Mouse (Mus musculus) macrophage (primary cell): ENCODE measurements at regions not wholly inside any gene's neighbourhood (a gene's known extent, or its start where the extent isn't known, plus 50 kb on each side); places are given as distances from the start of the nearest gene placed in this dataset.

Experiments used
- H3K27ac ChIP-seq: fragments of 350-480 bp; formaldehyde crosslinking; 2 replicates; pipeline ENCODE4 v1.9.0; 2021
- H3K36me3 ChIP-seq: fragments of 350-480 bp; formaldehyde crosslinking; 2 replicates; pipeline ENCODE4 v1.9.0; 2021; ENCODE audit errors: inconsistent target
- H3K4me3 ChIP-seq: fragments of 350-480 bp; formaldehyde crosslinking; 2 replicates; pipeline ENCODE4 v1.9.0; 2021; ENCODE audit errors: inconsistent target
- H3K79me2 ChIP-seq: fragments of 350-480 bp; formaldehyde crosslinking; 2 replicates; pipeline ENCODE4 v1.9.0; 2021; ENCODE audit errors: inconsistent target
- WGBS: methylation state at CpG from one replicate; pipeline ENCODE4 v1.1.7; 2026; ENCODE audit warnings: inconsistent platforms; ENCODE audit not compliant: missing documents; 5-methylcytosine and 5-hydroxymethylcytosine counted together

DNA sequence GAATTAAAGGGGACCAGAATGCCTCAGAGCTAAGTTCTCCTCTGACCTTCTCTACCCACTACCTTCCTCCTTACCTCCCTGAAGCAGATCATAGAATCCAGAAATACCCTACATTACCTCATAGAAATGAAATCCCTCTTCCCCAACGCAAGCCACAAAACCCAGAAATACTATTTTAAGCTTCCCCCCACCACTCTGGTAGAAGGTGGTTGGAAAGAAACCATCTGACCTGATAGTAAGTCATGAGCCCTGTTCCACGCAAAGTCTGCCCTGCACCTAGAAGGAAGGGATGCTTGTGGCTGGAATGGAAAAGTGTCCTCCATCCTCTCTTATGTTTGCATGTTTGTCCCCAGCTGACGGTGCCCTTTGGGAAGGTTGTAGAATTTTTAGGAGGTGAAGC lies 283.8 kb downstream of the Spry2 start:
- no peaks in the 10 kb centered on the region for H3K36me3 ChIP-seq
- H3K27ac ChIP-seq, result no peak overlapping the region
- no peaks in the 10 kb centered on the region for H3K79me2 ChIP-seq
- 56% methylated on average over 3 of the region's 3 CpGs for WGBS
- H3K4me3 ChIP-seq, result no peak overlapping the region

GRCm38 (mm10) chr14:105608804-105609203 lies 287.8 kb downstream of the Spry2 start:
- Histone ChIP-seq H3K79me2 (no peaks in the 10 kb centered on the region), H3K4me3 (no peak overlapping the region), H3K27ac (no peak overlapping the region), H3K36me3 (no peaks in the 10 kb centered on the region)
- 44% methylated on average over 4 of the region's 4 CpGs for WGBS

DNA sequence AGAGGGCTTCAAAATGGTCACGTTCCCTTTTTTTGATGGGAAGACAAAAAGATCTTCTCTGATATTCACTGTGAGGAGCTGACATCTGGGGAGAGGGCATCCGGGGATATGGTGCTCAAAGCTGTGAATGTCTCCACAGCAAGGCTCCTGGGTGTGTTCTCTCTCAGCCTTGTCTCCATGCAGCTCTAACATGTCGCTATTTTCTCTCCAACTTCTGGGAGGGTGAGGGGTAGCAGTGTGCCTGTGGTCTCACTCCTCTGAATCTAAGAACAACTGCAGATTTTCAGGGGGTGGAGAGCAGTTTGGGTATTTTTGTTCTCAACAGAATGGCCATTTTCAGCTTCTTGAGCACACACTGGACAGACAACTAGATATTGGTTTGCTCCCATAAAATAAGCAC lies 290.1 kb downstream of the Spry2 start:
- 85% methylated on average over 3 of the region's 3 CpGs for WGBS
- no peaks in the 10 kb centered on the region for H3K79me2 ChIP-seq
- no peaks in the 10 kb centered on the region for H3K36me3 ChIP-seq
- H3K4me3 ChIP-seq, result no peak overlapping the region
- H3K27ac ChIP-seq, result no peak overlapping the region

DNA sequence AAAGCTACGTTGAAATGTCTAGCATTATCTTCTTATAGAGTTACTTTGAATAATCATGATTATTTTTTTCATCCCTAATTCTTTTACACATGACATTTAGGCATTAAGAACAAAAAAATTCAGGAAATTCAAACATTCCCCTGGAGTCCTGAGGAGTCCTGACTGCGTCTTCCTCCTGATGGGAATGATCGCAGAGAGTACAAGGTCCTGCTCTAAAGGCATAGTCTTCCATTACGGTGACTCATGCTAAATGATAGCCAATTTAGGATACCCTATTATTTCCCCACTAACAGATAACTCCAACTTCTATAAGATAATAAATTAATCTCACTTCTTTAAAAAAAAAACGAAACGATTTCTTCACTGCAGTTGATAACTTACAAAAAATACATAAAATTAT lies 292.2 kb downstream of the Spry2 start:
- 85% methylated on average over 6 of the region's 6 CpGs for WGBS
- Histone ChIP-seq H3K36me3 (no peaks in the 10 kb centered on the region), H3K79me2 (no peaks in the 10 kb centered on the region), H3K27ac (no peak overlapping the region), H3K4me3 (no peak overlapping the region)

DNA sequence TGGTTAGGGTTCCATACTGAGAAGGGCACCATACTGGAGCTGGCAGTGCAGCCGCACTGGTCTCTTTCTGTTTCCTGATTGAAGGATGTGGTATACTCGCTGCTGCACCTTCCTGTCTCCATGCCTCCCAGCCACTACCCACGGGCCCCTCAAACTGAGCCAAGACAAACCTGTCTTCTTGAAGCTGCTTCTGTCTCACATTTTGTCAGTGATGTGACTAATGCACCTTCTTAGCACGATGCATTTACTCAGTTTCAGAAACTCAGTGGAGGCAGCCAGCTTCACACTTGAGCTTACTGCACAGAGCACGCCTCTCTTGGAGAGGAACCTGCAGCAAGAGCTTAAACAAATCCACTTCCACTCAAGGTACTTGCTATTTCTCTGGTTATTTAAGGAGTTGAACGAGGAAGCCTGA lies 293.6 kb downstream of the Spry2 start:
- Histone ChIP-seq H3K4me3 (no peak overlapping the region), H3K79me2 (no peaks in the 10 kb centered on the region), H3K27ac (no peak overlapping the region), H3K36me3 (no peaks in the 10 kb centered on the region)
- WGBS, result 26% methylated on average over 6 of the region's 6 CpGs

DNA sequence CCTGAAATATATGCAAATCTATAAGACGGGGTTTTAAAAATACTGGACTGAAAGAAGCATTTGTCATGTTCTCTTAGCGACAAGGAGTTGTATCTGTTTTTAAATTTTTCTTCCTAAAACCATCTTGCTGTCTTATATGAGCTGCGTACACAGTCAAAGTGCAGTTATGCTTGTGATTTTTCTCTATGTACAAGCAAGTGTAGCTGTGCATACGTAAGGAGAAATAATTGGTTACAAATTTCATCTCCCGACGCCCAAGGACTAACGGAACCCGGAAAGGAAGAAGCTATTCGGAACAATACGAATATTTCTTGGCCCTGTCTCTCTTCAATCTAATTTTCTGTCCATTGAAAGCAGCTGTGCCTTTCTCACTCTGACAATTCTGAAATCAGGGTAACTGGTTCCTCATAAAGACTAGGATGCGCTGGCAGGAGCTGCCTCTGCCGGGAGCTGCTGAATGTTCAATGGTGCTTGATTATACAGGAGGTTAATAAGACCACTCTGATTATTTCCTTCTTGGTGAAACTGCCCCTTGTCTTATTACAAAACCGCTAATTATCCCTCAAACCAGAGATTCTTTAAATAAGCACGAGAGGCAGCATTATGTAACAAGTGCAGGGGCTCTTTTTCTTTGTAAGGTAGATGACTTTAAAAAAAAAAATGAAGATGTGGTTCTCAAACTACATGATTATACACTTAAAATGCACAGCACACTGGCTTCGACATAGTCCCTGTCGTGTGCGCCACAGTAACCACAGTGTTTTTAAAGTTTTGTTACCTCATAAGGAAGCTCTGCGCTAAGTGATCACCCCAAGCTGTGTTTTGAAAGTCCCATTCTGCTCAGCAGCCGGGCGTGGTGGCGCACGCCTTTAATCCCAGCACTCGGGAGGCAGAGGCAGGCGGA lies 296.8 kb downstream of the Spry2 start:
- 94% methylated on average over 22 of the region's 24 CpGs for WGBS
- H3K36me3 ChIP-seq, result no peaks in the 10 kb centered on the region

GRCm38 (mm10) chr14:105589751-105590150 lies 306.9 kb downstream of the Spry2 start:
- H3K36me3 ChIP-seq, result no peaks in the 10 kb centered on the region
- H3K27ac ChIP-seq, result no peak overlapping the region
- no peaks in the 10 kb centered on the region for H3K79me2 ChIP-seq
- no peak overlapping the region for H3K4me3 ChIP-seq
- WGBS, result 95% methylated on average over 5 of the region's 7 CpGs

More for the DNA sequence above, 296.8 kb downstream of the Spry2 start:
- Histone ChIP-seq H3K27ac (no peak overlapping the region), H3K79me2 (no peaks in the 10 kb centered on the region), H3K4me3 (no peak overlapping the region)

DNA sequence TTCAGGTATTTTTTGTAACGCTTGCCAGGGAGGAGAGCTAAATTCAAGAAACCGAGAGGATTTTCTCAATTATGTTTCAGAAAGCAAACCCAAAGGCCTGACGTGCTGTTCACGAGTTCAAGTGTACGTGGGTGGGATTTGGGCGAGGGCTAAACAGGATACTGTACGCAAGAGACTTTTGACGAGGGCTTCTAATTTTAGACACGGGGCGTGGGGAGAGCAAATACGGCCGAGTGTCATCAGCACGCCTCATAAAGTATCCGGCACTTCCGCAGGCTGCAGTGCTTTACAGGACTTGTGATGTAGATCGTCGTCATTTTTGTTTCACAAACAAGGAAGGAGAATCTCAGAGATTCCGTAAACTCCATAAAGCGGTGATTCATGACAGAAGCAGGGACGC lies 307.4 kb downstream of the Spry2 start:
- H3K36me3 ChIP-seq, result no peaks in the 10 kb centered on the region
- WGBS, result 94% methylated on average over 20 of the region's 20 CpGs
- no peaks in the 10 kb centered on the region for H3K79me2 ChIP-seq
- H3K4me3 ChIP-seq, result no peak overlapping the region
- no peak overlapping the region for H3K27ac ChIP-seq

DNA sequence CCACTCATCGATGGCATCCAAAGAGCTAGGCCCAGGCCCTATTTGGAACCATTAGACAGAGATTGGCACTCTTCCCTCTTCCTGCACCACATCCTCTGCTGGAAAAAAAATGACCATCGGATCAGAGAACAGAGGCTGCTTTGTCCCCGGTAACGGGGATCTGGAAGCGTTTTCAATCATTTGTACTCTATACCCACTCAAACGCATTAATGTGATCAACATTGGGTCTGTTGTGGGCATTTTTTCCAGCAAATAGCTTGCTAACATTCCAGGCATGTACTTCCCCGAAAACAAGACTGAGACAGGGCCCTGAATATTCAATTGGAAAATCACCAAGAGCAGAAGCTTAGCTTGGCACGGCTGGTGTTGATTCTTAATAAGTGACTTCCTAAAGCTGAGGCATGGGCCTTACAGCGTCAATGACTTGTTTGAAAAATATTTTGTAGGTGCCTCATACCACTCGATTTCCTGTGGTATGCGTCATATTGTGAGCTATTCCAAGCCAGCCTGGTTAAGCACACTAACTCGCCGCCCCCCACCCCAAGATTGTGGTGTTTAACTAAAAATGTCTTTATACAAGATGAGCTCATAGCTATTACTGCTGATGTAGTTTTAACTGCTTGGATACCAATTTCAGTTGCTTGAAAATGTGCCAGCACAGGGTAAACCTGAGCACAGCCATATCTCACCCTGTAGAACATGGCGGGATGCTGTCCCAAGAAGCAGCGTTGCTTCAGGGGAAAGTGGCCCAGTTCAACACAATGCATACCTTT lies 308.0 kb downstream of the Spry2 start:
- no peak overlapping the region for H3K27ac ChIP-seq
- 94% methylated on average over 14 of the region's 15 CpGs for WGBS
- no peaks in the 10 kb centered on the region for H3K36me3 ChIP-seq
- no peak overlapping the region for H3K4me3 ChIP-seq
- no peaks in the 10 kb centered on the region for H3K79me2 ChIP-seq

DNA sequence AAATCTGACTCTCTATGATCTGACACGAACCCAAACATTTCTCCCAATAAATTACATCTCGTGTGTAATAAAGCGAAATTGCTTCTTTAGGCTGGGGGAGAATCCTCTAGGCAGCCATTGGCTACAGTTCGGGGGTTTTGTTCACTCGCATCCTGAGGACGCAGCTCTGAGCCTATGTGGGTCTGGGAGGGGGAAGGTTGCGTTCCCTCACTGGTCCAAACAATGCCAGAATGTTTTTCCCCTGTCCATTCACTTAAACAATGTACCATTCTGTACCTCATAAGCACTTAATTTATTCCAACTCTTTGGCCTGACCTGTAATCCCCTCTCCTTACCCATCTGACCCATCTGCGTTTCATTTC lies 308.6 kb downstream of the Spry2 start:
- Histone ChIP-seq H3K4me3 (no peak overlapping the region), H3K36me3 (no peaks in the 10 kb centered on the region), H3K79me2 (no peaks in the 10 kb centered on the region), H3K27ac (no peak overlapping the region)
- WGBS, result 96% methylated on average over 7 of the region's 8 CpGs

DNA sequence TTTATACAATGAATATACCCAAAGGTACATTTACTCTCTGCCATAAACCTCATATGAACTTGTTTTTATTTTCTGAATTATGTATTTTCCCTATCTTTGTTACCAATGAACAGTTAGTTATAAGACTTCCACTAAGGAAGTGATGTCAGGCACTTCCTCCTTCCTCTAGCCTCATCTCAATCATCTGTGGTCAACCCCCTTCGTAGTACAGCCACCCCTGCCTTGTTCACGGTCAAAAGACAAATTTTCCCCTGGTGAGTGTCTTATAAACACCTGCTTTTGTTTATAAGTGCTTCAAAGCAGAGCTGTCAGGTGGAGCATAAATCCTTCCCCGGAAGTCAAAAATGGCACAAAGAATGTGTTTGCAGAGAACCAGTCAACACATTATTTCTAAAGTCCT lies 312.0 kb downstream of the Spry2 start:
- no peaks in the 10 kb centered on the region for H3K79me2 ChIP-seq
- WGBS, result 22% methylated on average over 3 of the region's 3 CpGs
- H3K4me3 ChIP-seq, result no peak overlapping the region
- H3K27ac ChIP-seq, result no peak overlapping the region
- H3K36me3 ChIP-seq, result no peaks in the 10 kb centered on the region

DNA sequence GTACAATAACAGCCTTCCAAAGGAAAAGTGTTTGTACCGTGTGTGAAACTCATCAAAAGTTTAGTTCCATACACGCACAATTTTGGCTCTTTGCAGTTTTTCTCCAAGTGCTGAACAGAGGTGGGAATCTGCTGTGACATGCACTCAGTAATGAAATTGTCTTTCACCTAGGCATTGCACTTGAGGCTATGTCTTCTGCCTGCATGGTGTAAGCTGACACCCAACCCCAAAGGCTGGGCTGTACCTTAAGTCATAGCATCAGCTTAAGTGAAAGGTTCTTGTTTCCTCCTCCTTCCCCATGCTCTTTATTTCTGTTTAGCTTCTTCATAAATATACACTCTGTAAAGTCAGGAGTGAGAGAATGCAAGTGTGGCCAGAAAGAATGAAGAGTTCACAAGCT lies 313.1 kb downstream of the Spry2 start:
- WGBS, result 98% methylated on average over 2 of the region's 2 CpGs

DNA sequence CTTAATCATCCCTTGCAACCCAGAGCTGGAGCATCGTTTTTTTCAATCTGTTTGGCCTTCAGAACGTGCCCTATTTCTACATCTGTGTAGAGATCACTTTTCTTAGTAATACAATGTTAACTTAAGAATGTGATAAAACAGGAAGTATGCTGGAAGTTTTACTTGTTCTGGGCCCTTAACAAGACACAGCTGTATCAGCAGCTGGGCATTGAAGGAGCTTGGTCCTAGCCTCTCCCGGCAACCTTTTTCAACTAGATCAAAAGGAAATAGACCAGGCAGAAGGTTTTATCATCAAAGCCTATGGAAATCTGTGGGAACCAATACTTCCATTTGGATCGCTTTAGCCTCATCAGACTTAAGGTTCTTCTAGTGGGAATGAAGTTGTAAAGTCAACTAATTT lies 317.9 kb downstream of the Ndfip2 start:
- Histone ChIP-seq H3K36me3 (no peaks in the 10 kb centered on the region), H3K4me3 (no peak overlapping the region), H3K79me2 (no peaks in the 10 kb centered on the region), H3K27ac (no peak overlapping the region)
- WGBS, result 79% methylated on average over 4 of the region's 4 CpGs

More for the DNA sequence above, 313.1 kb downstream of the Spry2 start:
- Histone ChIP-seq H3K27ac (no peak overlapping the region), H3K79me2 (no peaks in the 10 kb centered on the region), H3K4me3 (no peak overlapping the region), H3K36me3 (no peaks in the 10 kb centered on the region)

- Histone ChIP-seq H3K27ac (no peak overlapping the region), H3K4me3 (no peak overlapping the region), H3K36me3 (no peaks in the 10 kb centered on the region), H3K79me2 (no peaks in the 10 kb centered on the region)
- WGBS, result 95% methylated on average over 18 of the region's 18 CpGs
These were observed 313.9 kb downstream of the Ndfip2 start for GRCm38 (mm10) chr14:105572036-105572891.
